Mouse (Mus musculus) midbrain, embryonic 15.5 days (tissue): Measurements from ENCODE around the gene Usp34. TPM values are rescaled to one million over a fixed set of nuclear protein-coding genes. Genes with fewer than 3 reads are reported as not detected.
"Not testable (repeated sequence)": the region's sequence is repeated elsewhere in the genome, so short reads cannot be mapped to it uniquely, and the experiment has no call there.

Source experiments
- ATAC-seq: fragments of 200-750 bp; cut with Nextera tagmentation; replicated peaks from 2 replicates; pipeline ENCODE4 v1.8.0; 2017; ENCODE audit warnings: moderate TSS enrichment
- H3K27ac ChIP-seq: fragments of 300-500 bp; sonication (generic); 2 replicates; pipeline ENCODE4 v1.5.1; 2015; ENCODE audit warnings: mild to moderate bottlenecking, inconsistent platforms
- H3K27me3 ChIP-seq: fragments of 300-500 bp; sonication (generic); replicated peaks from 2 replicates; pipeline ENCODE4 v1.6.1; 2015; ENCODE audit warnings: inconsistent platforms
- H3K36me3 ChIP-seq: fragments of 300-500 bp; sonication (generic); replicated peaks from 2 replicates; pipeline ENCODE4 v1.6.1; 2015; ENCODE audit warnings: inconsistent platforms
- H3K4me1 ChIP-seq: fragments of 300-500 bp; sonication (generic); 2 replicates; pipeline ENCODE4 v1.6.1; 2015; ENCODE audit warnings: inconsistent platforms
- H3K4me2 ChIP-seq: fragments of 300-500 bp; sonication (generic); 2 replicates; pipeline ENCODE4 v1.6.1; 2015; ENCODE audit warnings: inconsistent platforms, mild to moderate bottlenecking, moderate library complexity
- H3K4me3 ChIP-seq: fragments of 300-500 bp; sonication (generic); 2 replicates; pipeline ENCODE4 v1.5.1; 2015; ENCODE audit warnings: mild to moderate bottlenecking, inconsistent platforms
- H3K9ac ChIP-seq: fragments of 300-500 bp; sonication (generic); 2 replicates; pipeline ENCODE4 v1.6.1; 2015; ENCODE audit warnings: mild to moderate bottlenecking, inconsistent platforms
- H3K9me3 ChIP-seq: fragments of 300-500 bp; sonication (generic); 2 replicates; pipeline ENCODE4 v1.6.1; 2016; ENCODE audit warnings: inconsistent platforms
- WGBS: fragments of 180-500 bp; shearing (Covaris S2); methylation state at CpG from one replicate; pipeline ENCODE4 v1.1.7; 2015; ENCODE audit warnings: mixed read lengths; 5-methylcytosine and 5-hydroxymethylcytosine counted together
- polyA plus RNA-seq: library from polyadenylated mRNA; unstranded; fragments of >200 nt; fragmentation: Nextera tagmentation; extraction: Ambion mirVana; gene quantifications from 2 replicates; pipeline ENCODE4 v1.2.1, GENCODE M21; 2015

Gene Usp34
- 29.0 and 32.6 TPM in 2 replicates for polyA plus RNA-seq

- H3K4me3 ChIP-seq = peak within 1 kb of the TSS; percentile 69
Measured at GRCm38 (mm10) chr11:23306764-23307565, at the start of gene Usp34. TSS of gene Usp34 (plus strand) at chr11:23306895.

GRCm38 (mm10) chr11:23259073-23259472, 47.6 kb upstream of the Usp34 start:
- H3K4me1 ChIP-seq = peaks cover 26% of the 10 kb centered on the region
- H3K4me2 ChIP-seq = no peak overlapping the region
- H3K9me3 ChIP-seq = no peaks in the 10 kb centered on the region
- 92% methylated on average over 4 of the region's 4 CpGs for WGBS
- H3K4me3 ChIP-seq = 0 out of 2 replicates have a peak overlapping the region, but pooled peaks have one; percentile 6
- no peak overlapping the region for H3K27ac ChIP-seq
- no peak for ATAC-seq
- H3K9ac ChIP-seq = no peak overlapping the region
- H3K36me3 ChIP-seq = no peaks in the 10 kb centered on the region
- H3K27me3 ChIP-seq = no peaks in the 10 kb centered on the region

More at GRCm38 (mm10) chr11:23306764-23307565, at the start of gene Usp34:
- peak within 1 kb of the TSS; percentile 59 for H3K4me2 ChIP-seq
- peak within 1 kb of the TSS; percentile 100 for H3K27ac ChIP-seq
- H3K27me3 ChIP-seq = no peaks in the 10 kb centered on the region
- peak within 1 kb of the TSS; percentile 79 for H3K9ac ChIP-seq
- H3K36me3 ChIP-seq = no peaks in the 10 kb centered on the region
- WGBS = 0% methylated on average over 45 of the region's 80 CpGs
- H3K9me3 ChIP-seq = no peaks in the 10 kb centered on the region
- peak; percentile 62 for ATAC-seq
- H3K4me1 ChIP-seq = peaks cover 20% of the 10 kb centered on the region

DNA sequence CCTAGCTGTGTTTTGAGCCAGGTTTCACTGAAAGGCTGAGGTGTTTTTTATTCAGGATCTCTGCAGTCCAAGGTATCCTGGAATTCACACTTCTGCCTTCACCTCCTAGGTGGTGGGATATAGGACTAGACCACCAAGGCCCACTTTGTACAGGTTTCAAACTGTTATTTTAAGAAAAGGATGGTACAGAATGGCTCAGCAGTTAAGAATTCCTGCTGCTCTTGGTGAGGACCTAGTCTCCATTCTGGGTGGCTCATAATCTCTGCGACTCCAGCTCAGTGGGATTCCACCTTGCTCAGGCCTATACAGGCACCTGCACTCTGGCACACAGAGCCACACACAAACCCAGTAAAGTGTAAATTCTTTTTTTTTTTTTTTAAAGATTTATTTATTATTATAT, 47.2 kb upstream of the Usp34 start:
- H3K4me3 ChIP-seq = no peak overlapping the region
- H3K9ac ChIP-seq = no peak overlapping the region
- ATAC-seq = no peak
- no peaks in the 10 kb centered on the region for H3K9me3 ChIP-seq
- H3K27ac ChIP-seq = no peak overlapping the region
- WGBS = 60% methylated on average over 1 of the region's 1 CpGs
- peaks cover 26% of the 10 kb centered on the region for H3K4me1 ChIP-seq
- H3K4me2 ChIP-seq = no peak overlapping the region
- no peaks in the 10 kb centered on the region for H3K27me3 ChIP-seq
- no peaks in the 10 kb centered on the region for H3K36me3 ChIP-seq

- H3K4me3 ChIP-seq = no peak overlapping the region
- no peak overlapping the region for H3K9ac ChIP-seq
- no peaks in the 10 kb centered on the region for H3K27me3 ChIP-seq
- 95% methylated on average over 1 of the region's 1 CpGs for WGBS
- no peak for ATAC-seq
- no peaks in the 10 kb centered on the region for H3K9me3 ChIP-seq
- H3K4me1 ChIP-seq = peaks cover 26% of the 10 kb centered on the region
- H3K27ac ChIP-seq = no peak overlapping the region
- no peaks in the 10 kb centered on the region for H3K36me3 ChIP-seq
- H3K4me2 ChIP-seq = no peak overlapping the region
Measured at GRCm38 (mm10) chr11:23260186-23260585, 46.5 kb upstream of the Usp34 start.

DNA sequence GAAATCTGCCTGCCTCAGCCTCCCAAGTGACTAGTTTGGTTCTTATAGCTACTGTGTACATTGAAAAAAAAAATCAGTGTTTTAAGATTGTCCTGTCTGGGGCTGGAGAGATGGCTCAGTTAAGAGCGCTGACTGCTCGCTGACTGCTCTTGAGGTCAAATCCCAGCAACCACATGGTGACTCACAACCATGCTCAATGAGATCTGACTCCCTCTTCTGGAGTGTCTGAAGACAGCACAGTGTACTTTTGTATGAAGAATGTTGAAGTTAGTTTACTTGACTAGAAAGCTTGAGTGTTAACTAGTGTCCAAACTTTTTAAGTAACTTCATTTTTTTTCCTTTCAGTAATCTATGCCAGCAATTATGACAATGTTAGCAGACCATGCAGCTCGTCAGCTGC, 45.2 kb upstream of the Usp34 start:
- ATAC-seq = no peak
- 88% methylated on average over 3 of the region's 3 CpGs for WGBS

GRCm38 (mm10) chr11:23264949-23265348, 41.7 kb upstream of the Usp34 start:
- Histone ChIP-seq H3K4me1 (peaks cover 7% of the 10 kb centered on the region), H3K9ac (no peak overlapping the region), H3K36me3 (0 out of 2 replicates have a peak, but pooled peaks cover 9% of the 10 kb centered on the region), H3K9me3 (no peaks in the 10 kb centered on the region), H3K4me3 (no peak overlapping the region), H3K27ac (no peak overlapping the region), H3K4me2 (no peak overlapping the region), H3K27me3 (no peaks in the 10 kb centered on the region)
- ATAC-seq = no peak

More for the DNA sequence above, 45.2 kb upstream of the Usp34 start:
- peaks cover 26% of the 10 kb centered on the region for H3K4me1 ChIP-seq
- no peaks in the 10 kb centered on the region for H3K27me3 ChIP-seq
- H3K9ac ChIP-seq = no peak overlapping the region
- H3K36me3 ChIP-seq = no peaks in the 10 kb centered on the region
- H3K4me2 ChIP-seq = no peak overlapping the region
- no peaks in the 10 kb centered on the region for H3K9me3 ChIP-seq
- H3K4me3 ChIP-seq = no peak overlapping the region
- no peak overlapping the region for H3K27ac ChIP-seq

DNA sequence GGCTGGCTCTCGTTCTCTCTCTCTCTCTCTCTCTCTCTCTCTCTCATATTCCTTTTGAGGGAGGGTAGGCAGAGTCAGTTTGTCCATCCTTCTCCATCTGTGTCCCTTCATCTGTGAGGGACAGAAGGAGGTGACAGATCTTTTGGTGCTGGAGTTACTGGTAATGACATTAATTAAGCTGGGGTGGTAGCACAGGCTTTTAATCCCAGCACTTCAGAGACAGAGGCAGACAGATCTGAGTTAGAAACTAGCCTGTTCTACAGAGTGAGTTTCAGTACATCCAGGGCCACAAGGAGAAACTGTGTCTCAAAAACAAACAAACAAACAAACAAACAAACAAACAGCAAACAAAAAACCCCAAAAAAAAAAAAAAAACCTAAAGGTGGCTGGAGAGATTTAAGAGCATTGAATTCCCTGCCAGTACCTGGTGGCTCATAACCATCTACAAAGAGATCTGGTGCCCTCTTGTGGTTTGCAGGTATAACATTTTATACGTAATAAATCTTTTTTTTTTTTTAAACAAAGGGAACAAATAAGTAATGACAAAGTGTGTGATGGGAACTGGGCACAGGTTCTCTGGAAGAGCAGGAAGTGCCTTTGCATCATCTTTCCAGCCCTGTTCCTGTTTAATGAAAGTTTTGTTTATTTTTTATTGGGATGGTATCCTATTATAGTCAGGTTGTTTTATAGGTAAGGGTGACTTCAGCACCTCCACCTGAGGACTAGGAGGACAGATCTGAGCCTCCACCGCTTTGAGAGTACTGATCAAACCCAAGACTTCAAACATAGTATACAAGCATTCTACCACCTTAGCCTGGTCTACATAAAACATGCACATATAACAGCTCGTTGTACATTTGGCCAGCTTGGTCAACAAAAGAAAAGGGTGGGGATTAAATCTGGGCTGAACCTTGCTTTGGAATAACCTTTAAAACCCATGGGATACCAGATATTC, 34.6 kb upstream of the Usp34 start:
- ATAC-seq = peak; percentile 75

GRCm38 (mm10) chr11:23275780-23276179, 30.9 kb upstream of the Usp34 start:
- Histone ChIP-seq H3K4me1 (no peaks in the 10 kb centered on the region), H3K27ac (no peak overlapping the region), H3K9me3 (no peaks in the 10 kb centered on the region), H3K4me2 (no peak overlapping the region), H3K4me3 (no peak overlapping the region), H3K27me3 (no peaks in the 10 kb centered on the region), H3K9ac (no peak overlapping the region), H3K36me3 (peaks cover 52% of the 10 kb centered on the region)
- WGBS = 89% methylated on average over 3 of the region's 3 CpGs
- no peak for ATAC-seq

More for the DNA sequence above, 34.6 kb upstream of the Usp34 start:
- H3K4me1 ChIP-seq = no peaks in the 10 kb centered on the region
- H3K36me3 ChIP-seq = peaks cover 31% of the 10 kb centered on the region
- no peak overlapping the region for H3K4me2 ChIP-seq
- no peak overlapping the region for H3K4me3 ChIP-seq
- no peak overlapping the region for H3K9ac ChIP-seq
- WGBS = 73% methylated on average over 4 of the region's 4 CpGs
- no peaks in the 10 kb centered on the region for H3K27me3 ChIP-seq
- H3K27ac ChIP-seq = no peak overlapping the region
- H3K9me3 ChIP-seq = no peaks in the 10 kb centered on the region

DNA sequence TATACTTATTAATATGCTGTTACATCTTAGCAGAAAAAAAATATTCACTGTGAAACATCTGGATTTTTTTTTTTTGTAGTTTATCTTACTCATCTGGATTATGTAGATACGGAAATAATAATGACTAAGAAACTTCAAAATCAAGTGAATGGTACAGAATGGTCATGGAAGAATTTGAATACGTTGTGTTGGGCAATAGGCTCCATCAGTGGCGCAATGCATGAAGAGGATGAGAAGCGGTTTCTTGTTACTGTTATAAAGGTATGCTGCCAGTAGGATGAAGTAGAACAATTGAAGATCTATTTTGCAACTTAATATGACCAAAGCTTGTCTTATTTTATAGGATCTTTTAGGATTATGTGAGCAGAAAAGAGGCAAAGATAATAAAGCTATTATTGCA, 22.2 kb upstream of the Usp34 start:
- no peaks in the 10 kb centered on the region for H3K4me1 ChIP-seq
- no peaks in the 10 kb centered on the region for H3K9me3 ChIP-seq
- no peak overlapping the region for H3K4me3 ChIP-seq
- WGBS = 96% methylated on average over 4 of the region's 4 CpGs
- no peak overlapping the region for H3K4me2 ChIP-seq
- no peaks in the 10 kb centered on the region for H3K27me3 ChIP-seq
- no peak overlapping the region for H3K27ac ChIP-seq
- ATAC-seq = no peak
- no peak overlapping the region for H3K9ac ChIP-seq
- H3K36me3 ChIP-seq = peaks cover 65% of the 10 kb centered on the region

DNA sequence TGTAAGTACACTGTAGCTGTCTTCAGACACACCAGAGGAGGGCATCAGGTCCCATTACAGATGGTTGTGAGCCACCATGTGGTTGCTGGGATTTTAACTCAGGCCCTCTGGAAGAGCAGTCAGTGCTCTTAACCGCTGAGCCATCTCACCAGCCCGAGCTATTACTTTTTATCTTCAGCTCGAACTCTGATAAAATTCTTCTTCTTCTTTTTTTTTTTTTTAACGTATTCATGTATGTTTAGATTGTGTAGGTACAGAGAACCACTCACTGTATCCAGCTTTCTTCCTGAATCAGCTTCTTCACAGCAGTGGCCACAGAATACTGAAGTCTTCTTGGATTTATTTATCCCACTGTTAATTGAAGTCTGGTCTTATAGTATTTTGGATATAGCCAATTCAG, 17.8 kb upstream of the Usp34 start:
- H3K27ac ChIP-seq = not testable (repeated sequence)

GRCm38 (mm10) chr11:23297379-23297778, 9.3 kb upstream of the Usp34 start:
- Histone ChIP-seq H3K4me2 (no peak overlapping the region), H3K9me3 (no peaks in the 10 kb centered on the region), H3K9ac (no peak overlapping the region), H3K27ac (no peak overlapping the region), H3K4me1 (no peaks in the 10 kb centered on the region), H3K27me3 (no peaks in the 10 kb centered on the region), H3K36me3 (peaks cover 38% of the 10 kb centered on the region), H3K4me3 (no peak overlapping the region)
- WGBS = 98% methylated on average over 2 of the region's 2 CpGs
- ATAC-seq = no peak

More for the DNA sequence above, 17.8 kb upstream of the Usp34 start:
- not testable (repeated sequence) for H3K4me3 ChIP-seq, H3K4me1 ChIP-seq, H3K4me2 ChIP-seq, H3K9me3 ChIP-seq, ATAC-seq, H3K9ac ChIP-seq, H3K27me3 ChIP-seq
- H3K36me3 ChIP-seq = peaks cover 60% of the 10 kb centered on the region
- 92% methylated on average over 4 of the region's 4 CpGs for WGBS

GRCm38 (mm10) chr11:23298301-23298700, 8.4 kb upstream of the Usp34 start:
- Histone ChIP-seq H3K4me2 (no peak overlapping the region), H3K27ac (no peak overlapping the region), H3K4me3 (no peak overlapping the region), H3K4me1 (no peaks in the 10 kb centered on the region), H3K27me3 (no peaks in the 10 kb centered on the region), H3K9me3 (no peaks in the 10 kb centered on the region), H3K9ac (no peak overlapping the region), H3K36me3 (peaks cover 30% of the 10 kb centered on the region)
- WGBS = 97% methylated on average over 2 of the region's 2 CpGs
- no peak for ATAC-seq
